Mouse (Mus musculus) cortical plate, adult 2 months (tissue): Measurements from ENCODE around the gene Nipal4.

Experiments
- CTCF ChIP-seq: fragments of 200-500 bp; IDR thresholded peaks from 2 replicates; pipeline ENCODE4 v1.5.1; 2011; ENCODE audit warnings: mild to moderate bottlenecking, control low read depth, low read length; ENCODE audit not compliant: insufficient read depth; ENCODE audit errors: extremely low read depth
- POLR2A ChIP-seq: fragments of 200-500 bp; IDR thresholded peaks from 2 replicates; pipeline ENCODE4 v1.6.1; 2011; ENCODE audit warnings: mild to moderate bottlenecking, low read length, control low read depth; ENCODE audit not compliant: insufficient read depth; ENCODE audit errors: extremely low read depth

GRCm38 (mm10) chr11:46102107-46102506 lies 64.2 kb downstream of the Nipal4 start:
- no peak for TF ChIP-seq CTCF
- TF ChIP-seq POLR2A = no peak
